Mouse (Mus musculus) 3134 (cell line): ENCODE measurements at regions not wholly inside any gene's neighbourhood (a gene's known extent, or its start where the extent isn't known, plus 50 kb on each side); places are given as distances from the start of the nearest gene placed in this dataset.

Experiments
- DNase-seq: peaks from one replicate; pipeline ENCODE4 v3.0.0-alpha.2; 2011; ENCODE audit warnings: low spot score; ENCODE audit not compliant: insufficient read length; ENCODE audit errors: extremely low read depth

DNA sequence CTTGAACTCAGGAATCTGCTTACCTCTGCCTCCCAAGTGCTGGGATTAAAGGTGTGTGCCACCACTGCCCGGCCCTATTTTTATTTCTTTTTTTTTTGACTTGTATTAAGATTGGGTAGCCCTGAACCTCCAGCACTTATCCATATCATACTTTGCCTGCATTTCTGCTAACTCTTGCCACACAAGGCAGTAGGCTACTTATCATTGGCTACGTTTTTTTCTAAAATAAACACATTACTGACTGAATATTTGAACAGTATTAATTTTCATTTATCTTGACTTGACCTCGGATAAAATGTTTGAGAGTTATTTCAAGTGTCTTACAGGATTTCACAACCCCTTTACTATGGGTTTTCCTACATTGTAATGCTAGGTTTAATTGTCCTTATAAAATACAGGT, 488.0 kb downstream of the Trim52 start:
- no peak for DNase-seq

DNA sequence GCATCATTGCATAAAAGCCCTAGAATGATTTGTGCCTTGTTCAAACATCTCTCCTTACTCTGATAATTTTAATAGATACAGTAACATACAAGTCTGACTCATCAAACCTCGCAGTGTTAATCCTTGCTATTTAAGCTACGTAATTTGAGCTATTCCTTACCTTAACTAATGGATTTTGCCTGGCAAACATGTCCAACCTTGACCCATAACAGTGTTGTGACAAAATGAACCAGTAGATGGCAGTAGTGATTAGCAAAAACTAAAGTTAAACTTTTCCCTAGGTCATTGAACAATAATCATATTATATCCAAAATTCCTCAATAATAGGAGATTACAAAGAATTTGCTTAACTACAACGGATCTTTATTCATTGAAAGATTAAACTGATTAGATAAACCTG, 501.0 kb downstream of the Trim52 start:
- no peak for DNase-seq

DNA sequence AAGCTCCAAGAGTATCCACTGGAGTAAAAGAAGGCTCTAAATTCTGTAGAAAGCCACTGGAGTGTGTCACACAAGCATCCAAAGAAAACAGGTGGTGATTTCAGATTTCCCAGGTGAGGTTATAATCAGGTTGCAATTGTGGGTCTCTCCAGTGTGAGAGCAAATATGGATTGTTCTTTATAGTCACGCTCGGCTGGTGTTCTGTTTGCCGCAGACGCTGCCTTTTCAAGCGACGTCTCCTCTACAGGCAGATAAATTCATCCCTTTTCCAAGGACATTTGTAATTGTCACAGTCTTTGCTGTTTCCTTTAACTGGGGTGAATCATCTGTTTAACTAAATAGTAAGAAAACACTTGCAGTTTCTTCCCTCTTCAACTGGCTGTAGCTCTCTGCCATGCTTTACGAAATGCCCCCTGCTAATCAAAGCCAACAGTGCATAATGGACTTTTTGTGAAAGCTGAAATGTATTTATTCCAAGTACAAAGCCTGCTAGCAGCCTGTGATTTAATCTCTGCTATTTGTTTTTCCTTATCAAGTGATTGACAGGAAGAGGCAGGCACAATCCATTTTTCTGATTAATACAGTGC, 502.4 kb downstream of the Trim52 start:
- DNase-seq = no peak
